Mouse (Mus musculus): Measurements from ENCODE around the gene Gnb5.

GRCm38 (mm10) chr9:75363001-75363400 is 56.9 kb downstream of the Gnb5 start:
- TF ChIP-seq POLR2A (IDR thresholded peaks at IDR 0.05; ENCODE audit: control insufficient read depth, low read depth, low read length) (no peak; the same call in 1 of the 2 replicates), CTCF (IDR thresholded peaks at IDR 0.05; ENCODE audit: control insufficient read depth, insufficient read depth, insufficient replicate concordance, low read depth, low read length) (no peak)
